Comparison of ENCODE assay signal across 22 mouse cellular contexts in genomic region chr13:63080191-63080590, GRCm38 (mm10).
DNase-seq lines count a peak whose midpoint lies in the region; TF ChIP-seq lines count a peak whose summit lies in the region.
"Had no signal": no experiment of that assay in that cellular context is flagged by ENCODE, and none has a peak within 500 bp of the region (broad histone marks: within the 10 kb centered on the region; RNA-seq: fewer than 3 reads in every experiment).

No protein-coding gene starts in this region.

- TF ChIP-seq CTCF in gastrocnemius, adult 2 months (IDR thresholded peaks at IDR 0.05) = no peak

- no peak for DNase-seq in gastrocnemius, adult 2 months
- DNase-seq in gastrocnemius, postnatal 10 days = no peak
- DNase-seq in Muller cell, postnatal 12 days (ENCODE audit: inconsistent ontology term) = peak; percentile 59
- DNase-seq in R1 (ENCODE audit: low read depth, low spot score) = peak; percentile 65
- no peak for DNase-seq in left cerebral cortex, postnatal 14 days (ENCODE audit: low spot score in 2 of 2)
- no peak for DNase-seq in left cerebral cortex, postnatal 36 days (ENCODE audit: low spot score in 2 of 2)
- DNase-seq: adrenal gland, adult 2 months; adrenal gland, postnatal 14 days; B cell, adult 2 months; cerebellum, adult 11 months; cerebellum, adult 2 months; cerebellum, adult 9-11 months; cerebellum, postnatal 25 days; heart, postnatal 14 days; heart, postnatal 4 days; kidney, adult 18-20 months had no signal

- intact Hi-C loops in gastrocnemius, adult 2 months (cut with DNase I) = no loop called here
- intact Hi-C loops in left cerebral cortex, postnatal 14 days (cut with DNase I) = no loop called here
- intact Hi-C loops in left cerebral cortex, postnatal 36 days (cut with DNase I) = no loop called here

- no peak overlapping the region for H3K4me3 ChIP-seq in gastrocnemius, adult 2 months
- H3K4me3 ChIP-seq: embryonic facial prominence, embryonic 13.5 days; forebrain, embryonic 12.5 days; forebrain, embryonic 15.5 days; heart, embryonic 13.5 days had no signal

- peak overlapping the region; percentile 46 for H3K27ac ChIP-seq in gastrocnemius, adult 2 months
- H3K27ac ChIP-seq: embryonic facial prominence, embryonic 13.5 days; forebrain, embryonic 12.5 days; forebrain, embryonic 15.5 days; heart, embryonic 13.5 days; hindbrain, embryonic 14.5 days; hindbrain, postnatal 0 days had no signal

Comparison
In these comparisons a context has a peak if more than half of its experiments do, and no peak if none do; other contexts are left out.
1. DNase-seq: peak in Muller cell, postnatal 12 days (single experiment) and R1 (single experiment); none in gastrocnemius, adult 2 months (single experiment), gastrocnemius, postnatal 10 days (single experiment), left cerebral cortex, postnatal 14 days (0 of 2) and left cerebral cortex, postnatal 36 days (0 of 2).